Mouse (Mus musculus): ENCODE measurements at regions not wholly inside any gene's neighbourhood (a gene's known extent, or its start where the extent isn't known, plus 50 kb on each side); places are given as distances from the start of the nearest gene placed in this dataset.
"Not testable (repeated sequence)": the region's sequence is repeated elsewhere in the genome, so short reads cannot be mapped to it uniquely, and the experiment has no call there.

GRCm38 (mm10) chr13:31050160-31050788, 76.3 kb downstream of the Gm5447 start:
- H3K27ac ChIP-seq: no peak overlapping the region
- TF ChIP-seq CTCF (IDR thresholded peaks at IDR 0.05; ENCODE audit: low read depth): no peak
- WGBS: 85% methylated on average over 11 of the region's 11 CpGs
- ATAC-seq (replicated peaks; ENCODE audit: low FRiP score, low read depth) (no peak), DNase-seq (ENCODE audit: low spot score) (no peak)
- no peaks in the 10 kb centered on the region for H3K27me3 ChIP-seq (ENCODE audit: insufficient read depth, low read length)
- no peaks in the 10 kb centered on the region for H3K4me1 ChIP-seq (replicated peaks; ENCODE audit: insufficient read depth, low read length)
- H3K4me2 ChIP-seq (ENCODE audit: low read length): no peak overlapping the region
- H3K9ac ChIP-seq (ENCODE audit: low read depth, low read length): no peak overlapping the region
- H3K4me3 ChIP-seq (replicated peaks; ENCODE audit: low read depth, low read length): no peak overlapping the region
- no peaks in the 10 kb centered on the region for H3K9me3 ChIP-seq (replicated peaks; ENCODE audit: low read length)
- H3K36me3 ChIP-seq (ENCODE audit: insufficient read depth, low read length): no peaks in the 10 kb centered on the region

- H3K4me2 ChIP-seq (ENCODE audit: low read length); H3K27me3 ChIP-seq (ENCODE audit: insufficient read depth, low read length); H3K4me1 ChIP-seq (replicated peaks; ENCODE audit: insufficient read depth, low read length); H3K4me3 ChIP-seq (replicated peaks; ENCODE audit: low read depth, low read length); H3K9me3 ChIP-seq (replicated peaks; ENCODE audit: low read length); H3K36me3 ChIP-seq (ENCODE audit: insufficient read depth, low read length); ATAC-seq (replicated peaks; ENCODE audit: low FRiP score, low read depth); H3K9ac ChIP-seq (ENCODE audit: low read depth, low read length); H3K27ac ChIP-seq; DNase-seq (ENCODE audit: low spot score): not testable (repeated sequence)
- no CpG with 5 or more reads among the region's 6 CpGs for WGBS
Observed at GRCm38 (mm10) chr13:31051586-31051985, 77.6 kb downstream of the Gm5447 start.

DNA sequence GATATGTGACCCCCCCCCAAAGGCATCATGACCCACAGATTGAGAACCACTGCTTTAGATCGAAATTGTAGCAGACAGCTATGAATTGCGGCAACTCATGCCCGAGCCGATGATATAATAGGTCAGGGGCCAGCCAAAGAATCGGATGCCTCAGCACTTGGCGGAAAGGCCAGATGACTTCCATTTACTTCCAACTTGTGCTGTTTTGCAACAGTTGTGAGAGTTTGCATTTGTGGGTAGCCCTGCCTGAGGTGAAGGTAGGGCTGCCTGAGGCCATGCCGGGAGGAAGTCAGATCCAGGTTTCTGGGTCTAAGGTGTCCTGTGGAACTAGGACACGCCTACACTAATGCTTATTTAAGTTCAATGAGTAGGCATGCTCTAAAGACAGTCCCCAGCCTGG, 80.4 kb downstream of the Gm5447 start:
- no peaks in the 10 kb centered on the region for H3K4me1 ChIP-seq (replicated peaks; ENCODE audit: insufficient read depth, low read length)
- no peak overlapping the region for H3K9ac ChIP-seq (ENCODE audit: low read depth, low read length)
- DNase-seq (ENCODE audit: low spot score): no peak
- H3K4me2 ChIP-seq (ENCODE audit: low read length): no peak overlapping the region
- no peak overlapping the region for H3K4me3 ChIP-seq (replicated peaks; ENCODE audit: low read depth, low read length)
- no peaks in the 10 kb centered on the region for H3K9me3 ChIP-seq (replicated peaks; ENCODE audit: low read length)
- 86% methylated on average over 8 of the region's 8 CpGs for WGBS
- no peaks in the 10 kb centered on the region for H3K36me3 ChIP-seq (ENCODE audit: insufficient read depth, low read length)
- no peak for TF ChIP-seq CTCF (IDR thresholded peaks at IDR 0.05; ENCODE audit: low read depth)
- no peaks in the 10 kb centered on the region for H3K27me3 ChIP-seq (ENCODE audit: insufficient read depth, low read length)
- no peak overlapping the region for H3K27ac ChIP-seq
- ATAC-seq (replicated peaks; ENCODE audit: low FRiP score, low read depth): no peak

DNA sequence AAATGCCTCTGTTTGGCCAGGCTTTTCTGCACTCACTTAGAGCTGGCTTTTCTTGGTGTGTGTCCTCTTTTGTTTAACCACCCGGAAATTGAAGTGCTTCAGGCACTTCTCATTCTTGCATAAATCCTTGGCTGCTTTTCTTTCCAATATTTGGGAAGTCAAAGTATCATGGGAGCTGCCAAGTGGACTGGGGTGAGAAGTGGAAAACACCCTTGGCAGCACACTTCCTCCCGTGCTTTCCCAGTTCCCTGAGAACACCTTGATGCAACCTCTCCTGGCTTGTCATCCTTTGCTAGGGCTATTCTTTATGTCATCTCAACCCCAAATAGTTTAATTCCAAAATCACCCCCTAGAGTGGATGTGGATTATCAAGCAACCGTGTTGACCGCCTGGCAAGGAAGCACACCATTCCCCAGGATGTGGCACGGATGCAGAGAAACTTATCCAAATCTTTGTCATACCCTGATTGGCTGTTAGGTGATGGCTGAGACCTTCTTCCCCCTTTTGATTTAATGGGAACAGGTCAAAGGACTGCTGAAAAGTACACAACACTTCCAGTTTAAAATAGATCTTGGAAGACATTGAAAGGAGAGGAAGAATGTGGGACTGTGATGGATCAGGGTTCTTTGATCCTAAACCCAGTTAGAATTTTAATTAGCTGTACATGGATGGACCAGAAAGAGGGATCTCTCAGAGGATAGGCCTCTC, 81.5 kb downstream of the Gm5447 start:
- WGBS: 69% methylated on average over 5 of the region's 5 CpGs
- H3K36me3 ChIP-seq (ENCODE audit: insufficient read depth, low read length): no peaks in the 10 kb centered on the region
- no peak overlapping the region for H3K9ac ChIP-seq (ENCODE audit: low read depth, low read length)
- no peaks in the 10 kb centered on the region for H3K9me3 ChIP-seq (replicated peaks; ENCODE audit: low read length)
- DNase-seq (ENCODE audit: low spot score) (no peak), ATAC-seq (replicated peaks; ENCODE audit: low FRiP score, low read depth) (no peak)
- H3K4me2 ChIP-seq (ENCODE audit: low read length): no peak overlapping the region
- H3K4me1 ChIP-seq (replicated peaks; ENCODE audit: insufficient read depth, low read length): no peaks in the 10 kb centered on the region
- H3K4me3 ChIP-seq (replicated peaks; ENCODE audit: low read depth, low read length): no peak overlapping the region
- no peak overlapping the region for H3K27ac ChIP-seq
- H3K27me3 ChIP-seq (ENCODE audit: insufficient read depth, low read length): no peaks in the 10 kb centered on the region
- no peak for TF ChIP-seq CTCF (IDR thresholded peaks at IDR 0.05; ENCODE audit: low read depth)

DNA sequence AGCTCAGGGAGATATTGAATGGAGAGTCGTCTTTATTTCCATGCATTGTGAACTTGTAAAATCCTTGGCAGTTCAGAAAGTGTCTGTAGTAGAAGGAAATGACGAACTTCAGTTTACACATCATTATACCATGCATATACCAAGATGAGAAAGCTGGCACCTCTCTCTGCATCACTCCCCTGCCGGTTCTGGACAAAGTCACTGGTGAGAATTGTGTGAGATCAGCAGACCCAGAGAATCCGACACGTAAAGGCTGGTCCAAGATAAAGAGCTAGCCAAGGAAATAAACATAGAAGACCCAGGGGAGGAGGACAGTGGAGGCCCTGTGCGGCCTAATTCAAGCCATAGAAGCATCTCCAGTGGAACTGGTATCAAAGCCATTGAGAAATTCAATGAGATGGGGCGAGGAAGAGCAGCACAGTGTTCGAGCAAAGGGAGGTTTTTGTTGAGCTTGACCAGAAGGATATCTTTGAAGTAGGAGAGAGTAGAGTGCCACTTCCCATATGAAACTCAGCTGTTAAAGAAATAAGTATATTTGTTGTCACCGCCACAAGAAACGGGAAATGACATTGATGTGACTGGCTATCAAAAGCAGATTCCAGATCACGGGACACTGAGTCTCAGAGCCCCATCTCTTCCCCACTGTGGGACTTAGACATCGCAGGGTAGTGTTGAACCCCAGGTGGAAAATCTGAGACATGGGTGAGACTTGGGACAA, 82.3 kb downstream of the Gm5447 start:
- Histone ChIP-seq H3K9me3 (replicated peaks; ENCODE audit: low read length) (no peaks in the 10 kb centered on the region), H3K4me3 (replicated peaks; ENCODE audit: low read depth, low read length) (no peak overlapping the region), H3K9ac (ENCODE audit: low read depth, low read length) (no peak overlapping the region), H3K36me3 (ENCODE audit: insufficient read depth, low read length) (no peaks in the 10 kb centered on the region), H3K4me2 (ENCODE audit: low read length) (no peak overlapping the region), H3K27me3 (ENCODE audit: insufficient read depth, low read length) (no peaks in the 10 kb centered on the region), H3K27ac (no peak overlapping the region), H3K4me1 (replicated peaks; ENCODE audit: insufficient read depth, low read length) (no peaks in the 10 kb centered on the region)
- DNase-seq (ENCODE audit: low spot score): no peak
- WGBS: 90% methylated on average over 12 of the region's 12 CpGs
- TF ChIP-seq CTCF (IDR thresholded peaks at IDR 0.05; ENCODE audit: low read depth): no peak
- no peak for ATAC-seq (replicated peaks; ENCODE audit: low FRiP score, low read depth)

DNA sequence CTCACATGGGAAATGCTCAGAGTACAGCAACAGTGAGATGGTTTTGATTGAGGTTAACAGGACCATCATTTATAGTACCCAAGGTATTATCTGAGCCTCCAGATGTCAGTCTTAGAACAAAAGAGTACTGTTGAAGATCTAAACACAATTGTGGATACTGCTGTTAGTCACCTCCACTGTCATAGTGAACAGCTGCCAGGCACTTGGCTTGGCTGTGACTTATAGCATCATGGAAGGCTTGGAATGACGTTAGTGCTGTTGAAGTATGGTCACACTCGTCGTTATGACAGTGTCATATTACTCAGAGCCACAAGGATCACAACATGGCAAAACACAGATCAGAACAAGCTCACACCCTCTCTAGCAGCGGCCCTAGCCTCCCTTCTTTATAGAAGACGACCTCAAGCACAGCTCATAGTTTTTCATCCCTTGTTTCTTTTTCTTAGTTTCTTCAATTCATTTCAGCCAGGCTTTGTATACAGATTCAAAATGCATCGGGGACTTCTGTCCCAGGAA, 87.0 kb downstream of the Gm5447 start:
- TF ChIP-seq CTCF (IDR thresholded peaks at IDR 0.05; ENCODE audit: low read depth): no peak
- no peak for DNase-seq (ENCODE audit: low spot score)
- no peaks in the 10 kb centered on the region for H3K27me3 ChIP-seq (ENCODE audit: insufficient read depth, low read length)
- no peak for ATAC-seq (replicated peaks; ENCODE audit: low FRiP score, low read depth)
- 50% methylated on average over 6 of the region's 6 CpGs for whole genome bisulfite sequencing
- no peaks in the 10 kb centered on the region for H3K4me1 ChIP-seq (replicated peaks; ENCODE audit: insufficient read depth, low read length)
- H3K4me3 ChIP-seq (replicated peaks; ENCODE audit: low read depth, low read length): no peak overlapping the region
- no peaks in the 10 kb centered on the region; the same call in 1 of the 2 replicates for H3K9me3 ChIP-seq (replicated peaks; ENCODE audit: low read length)
- no peak overlapping the region for H3K4me2 ChIP-seq (ENCODE audit: low read length)
- H3K9ac ChIP-seq (ENCODE audit: low read depth, low read length): no peak overlapping the region
- H3K36me3 ChIP-seq (ENCODE audit: insufficient read depth, low read length): no peaks in the 10 kb centered on the region
- no peak overlapping the region for H3K27ac ChIP-seq

All from kidney, postnatal 0 days (tissue).